Mouse (Mus musculus) intestine, postnatal 0 days (tissue): ENCODE measurements around the gene Diexf. TPM values are rescaled to one million over a fixed set of nuclear protein-coding genes. Genes with fewer than 3 reads are reported as not detected.

Experiments used
- ATAC-seq: fragments of 200-750 bp; cut with Nextera tagmentation; 2 replicates; pipeline ENCODE4 v1.8.0; 2017; ENCODE audit warnings: mild to moderate bottlenecking, moderate TSS enrichment, moderate library complexity
- H3K27ac ChIP-seq: fragments of 300-500 bp; sonication (generic); 2 replicates; pipeline ENCODE4 v1.5.1; 2014; ENCODE audit warnings: mild to moderate bottlenecking, low read depth, low read length, moderate library complexity
- H3K27me3 ChIP-seq: fragments of 300-500 bp; sonication (generic); replicated peaks from 2 replicates; pipeline ENCODE4 v1.6.1; 2014; ENCODE audit warnings: low read length, mixed read lengths; ENCODE audit not compliant: control insufficient read depth, insufficient read depth
- H3K36me3 ChIP-seq: fragments of 300-500 bp; sonication (generic); 2 replicates; pipeline ENCODE4 v1.6.1; 2014; ENCODE audit warnings: mild to moderate bottlenecking, moderate library complexity; ENCODE audit not compliant: control insufficient read depth, insufficient read depth
- H3K4me1 ChIP-seq: fragments of 300-500 bp; sonication (generic); replicated peaks from 2 replicates; pipeline ENCODE4 v1.6.1; 2014; ENCODE audit warnings: antibody characterized with exemption, low read length, mixed read lengths; ENCODE audit not compliant: control insufficient read depth, insufficient read depth
- H3K4me2 ChIP-seq: fragments of 300-500 bp; sonication (generic); replicated peaks from 2 replicates; pipeline ENCODE4 v1.6.1; 2014; ENCODE audit warnings: low read depth, mild to moderate bottlenecking, moderate library complexity
- H3K4me3 ChIP-seq: fragments of 300-500 bp; sonication (generic); 2 replicates; pipeline ENCODE4 v1.5.1; 2014; ENCODE audit warnings: low read depth, low read length
- H3K9ac ChIP-seq: fragments of 300-500 bp; sonication (generic); 2 replicates; pipeline ENCODE4 v1.6.1; 2014; ENCODE audit warnings: mild to moderate bottlenecking, low read depth, low read length
- H3K9me3 ChIP-seq: fragments of 300-500 bp; sonication (generic); 2 replicates; pipeline ENCODE4 v1.6.1; 2016; ENCODE audit warnings: mixed run types; ENCODE audit not compliant: control insufficient read depth
- CTCF ChIP-seq: sonication (generic); IDR thresholded peaks from 2 replicates; pipeline ENCODE4 v1.5.1; 2016; ENCODE audit warnings: low read depth, mild to moderate bottlenecking, control low read depth, antibody characterized with exemption, moderate library complexity
- WGBS: fragments of 180-500 bp; shearing (Covaris S2); extraction: QIAGEN DNeasy Blood & Tissue Kit; methylation state at CpG from one replicate; pipeline ENCODE4 v1.1.7; 2014; 5-methylcytosine and 5-hydroxymethylcytosine counted together
- polyA plus RNA-seq: library from polyadenylated mRNA; unstranded; fragments of >200 nt; fragmentation: Nextera tagmentation; extraction: Ambion mirVana; gene quantifications from 2 replicates; pipeline ENCODE4 v1.2.1, GENCODE M21; 2015

The Diexf gene
- polyA plus RNA-seq, 1 experiment from 2014 or later: 1.7 TPM

GRCm38 (mm10) chr1:193086842-193087476 is 43.1 kb downstream of the Diexf start:
- Histone ChIP-seq H3K36me3 (no peaks in the 10 kb centered on the region), H3K9ac (no peak overlapping the region), H3K4me1 (no peaks in the 10 kb centered on the region), H3K9me3 (no peaks in the 10 kb centered on the region), H3K27me3 (no peaks in the 10 kb centered on the region), H3K4me3 (no peak overlapping the region), H3K4me2 (no peak overlapping the region), H3K27ac (no peak overlapping the region)
- no peak for ATAC-seq
- TF ChIP-seq CTCF: no peak
- 47% methylated on average over 9 of the region's 9 CpGs for WGBS

DNA sequence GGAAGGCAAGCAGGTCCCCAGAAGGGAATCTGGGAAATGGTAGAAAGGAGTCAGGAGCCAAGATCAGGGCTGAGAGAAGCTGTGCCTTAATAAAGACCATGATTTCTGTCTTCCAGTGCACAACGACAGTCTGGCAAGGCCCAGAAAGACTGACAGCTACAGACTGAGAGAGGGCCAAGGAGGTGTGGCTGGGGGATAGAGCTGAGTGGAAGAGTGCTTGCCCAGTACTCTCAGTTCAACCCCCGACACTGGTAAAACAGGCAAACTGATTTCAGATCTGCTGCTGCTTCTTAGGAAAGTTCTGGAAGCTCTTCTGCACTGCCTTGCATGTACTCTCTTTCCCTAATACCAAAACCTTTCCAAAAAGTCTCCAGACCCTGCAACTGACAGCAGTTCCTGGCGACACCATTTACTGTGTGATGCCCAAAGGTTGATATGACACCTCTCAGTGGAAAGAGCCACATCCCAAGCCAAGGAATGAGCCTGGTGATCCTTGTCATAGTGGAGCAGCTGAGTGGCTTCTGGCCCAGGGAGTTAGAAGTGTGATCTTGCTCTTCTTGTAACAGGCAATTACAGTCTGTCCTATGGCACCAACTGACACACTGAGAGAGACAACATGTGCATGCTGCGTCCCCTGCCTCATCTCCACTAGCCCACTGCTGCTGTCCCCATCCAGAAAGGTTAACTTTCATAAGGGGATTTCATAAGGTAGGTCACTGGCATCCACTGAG is 43.8 kb downstream of the Diexf start:
- ATAC-seq: no peak
- Histone ChIP-seq H3K9ac (no peak overlapping the region), H3K36me3 (no peaks in the 10 kb centered on the region), H3K4me3 (no peak overlapping the region), H3K27ac (no peak overlapping the region), H3K4me2 (no peak overlapping the region), H3K9me3 (no peaks in the 10 kb centered on the region), H3K27me3 (no peaks in the 10 kb centered on the region), H3K4me1 (no peaks in the 10 kb centered on the region)
- TF ChIP-seq CTCF: no peak
- WGBS: 69% methylated on average over 4 of the region's 4 CpGs

DNA sequence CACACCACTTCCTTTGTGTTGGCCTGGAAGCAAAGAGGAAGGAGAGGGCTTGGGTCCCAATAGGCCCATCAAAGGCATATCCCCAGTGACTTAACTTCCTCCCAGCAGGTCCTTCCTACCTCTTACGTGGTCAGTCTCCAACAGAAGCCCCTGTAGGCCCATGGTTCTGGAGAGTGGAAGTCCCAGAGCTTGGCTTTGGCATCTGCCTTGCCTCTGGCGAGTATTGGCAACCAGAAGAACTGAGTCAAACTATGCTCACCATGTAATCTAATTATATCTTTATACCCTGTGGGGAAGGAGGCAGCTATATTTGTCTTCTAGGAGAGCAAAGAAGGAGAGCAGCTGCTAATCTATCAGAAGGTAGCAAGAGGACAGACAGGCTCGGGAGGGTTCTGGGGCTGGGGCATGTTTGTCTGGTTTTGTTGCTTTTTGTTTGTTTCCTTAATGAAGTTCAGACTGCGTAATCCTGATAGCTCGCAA is 44.5 kb downstream of the Diexf start:
- H3K27me3 ChIP-seq: no peaks in the 10 kb centered on the region
- TF ChIP-seq CTCF: no peak
- 75% methylated on average over 5 of the region's 5 CpGs for WGBS

DNA sequence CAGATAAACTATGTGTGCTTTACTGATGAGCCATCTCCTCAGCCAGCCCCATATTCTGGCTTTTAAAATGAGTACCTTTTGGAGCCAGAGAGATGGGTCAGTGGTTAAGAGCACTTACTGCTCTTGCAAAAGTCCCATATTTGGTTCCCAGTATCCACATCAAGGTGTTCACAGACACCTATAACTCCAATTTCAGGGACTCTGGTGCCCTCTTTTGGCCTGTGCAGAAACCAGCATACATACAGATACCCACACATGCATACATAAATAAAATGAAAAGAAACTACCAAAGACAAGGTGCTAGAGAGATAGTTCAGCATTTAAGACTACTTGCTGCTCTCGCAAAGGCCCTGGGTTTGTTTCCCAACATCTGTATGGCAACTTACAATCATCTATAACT is 46.1 kb downstream of the Diexf start:
- no peaks in the 10 kb centered on the region for H3K27me3 ChIP-seq
- TF ChIP-seq CTCF: peak; percentile 51
- no peak overlapping the region for H3K4me3 ChIP-seq
- no peak overlapping the region for H3K9ac ChIP-seq
- ATAC-seq: no peak
- H3K4me1 ChIP-seq: no peaks in the 10 kb centered on the region
- 97% methylated on average over 1 of the region's 1 CpGs for WGBS
- no peaks in the 10 kb centered on the region for H3K36me3 ChIP-seq
- H3K4me2 ChIP-seq: no peak overlapping the region
- no peaks in the 10 kb centered on the region for H3K9me3 ChIP-seq
- no peak overlapping the region for H3K27ac ChIP-seq

More for the DNA sequence above, 44.5 kb downstream of the Diexf start:
- Histone ChIP-seq H3K4me3 (no peak overlapping the region), H3K9ac (no peak overlapping the region), H3K9me3 (no peaks in the 10 kb centered on the region), H3K27ac (no peak overlapping the region), H3K4me1 (no peaks in the 10 kb centered on the region), H3K4me2 (no peak overlapping the region), H3K36me3 (no peaks in the 10 kb centered on the region)
- no peak for ATAC-seq

- peak; percentile 41; the same call in 1 of the 2 replicates for ATAC-seq
- Histone ChIP-seq H3K27me3 (no peaks in the 10 kb centered on the region), H3K4me3 (no peak overlapping the region), H3K27ac (no peak overlapping the region), H3K9ac (no peak overlapping the region), H3K36me3 (no peaks in the 10 kb centered on the region), H3K9me3 (no peaks in the 10 kb centered on the region), H3K4me2 (no peak overlapping the region), H3K4me1 (no peaks in the 10 kb centered on the region)
- WGBS: 67% methylated on average over 7 of the region's 7 CpGs
- TF ChIP-seq CTCF: no peak
Measured at GRCm38 (mm10) chr1:193083051-193083450, 47.0 kb downstream of the Diexf start.

DNA sequence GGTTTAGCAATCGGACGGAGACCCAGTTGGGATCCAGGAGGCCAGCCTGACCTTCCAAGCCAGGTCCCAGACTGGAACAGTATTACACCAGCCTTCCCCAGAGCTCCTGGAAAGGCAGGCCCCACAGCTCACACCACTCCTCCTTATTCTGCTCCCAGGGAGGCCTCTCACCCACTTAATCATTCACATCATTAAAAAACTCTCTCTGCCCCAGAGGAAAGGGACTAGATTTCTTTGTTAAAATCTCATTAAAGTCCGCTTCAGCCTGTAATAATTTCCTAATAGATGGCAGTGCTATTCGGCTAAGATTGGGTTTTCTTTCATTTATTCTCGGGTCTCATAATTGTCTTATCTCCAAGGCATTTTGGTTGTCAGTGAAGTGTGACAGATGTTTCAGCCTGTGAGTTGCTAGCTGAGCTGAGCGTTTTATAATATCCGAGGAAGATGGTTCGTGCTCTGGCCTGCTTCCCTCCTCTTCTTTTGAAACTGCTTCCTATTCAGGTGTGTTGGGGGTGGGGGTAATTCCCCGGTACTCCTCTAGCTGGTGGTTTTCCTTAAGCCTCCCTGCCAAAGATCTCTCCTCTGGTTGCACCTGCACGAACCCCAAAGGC is 47.7 kb downstream of the Diexf start:
- no peak for ATAC-seq
- H3K27me3 ChIP-seq: no peaks in the 10 kb centered on the region
- H3K9ac ChIP-seq: no peak overlapping the region
- H3K27ac ChIP-seq: no peak overlapping the region
- no peaks in the 10 kb centered on the region for H3K36me3 ChIP-seq
- no peak overlapping the region for H3K4me3 ChIP-seq
- no peak overlapping the region for H3K4me2 ChIP-seq
- no peaks in the 10 kb centered on the region for H3K9me3 ChIP-seq
- TF ChIP-seq CTCF: no peak
- 58% methylated on average over 10 of the region's 10 CpGs for WGBS
- H3K4me1 ChIP-seq: no peaks in the 10 kb centered on the region
